Mouse (Mus musculus): ENCODE results near the gene Adat3.
"Not testable (repeated sequence)": the region's sequence is repeated elsewhere in the genome, so short reads cannot be mapped to it uniquely, and the experiment has no call there.

Gene Adat3

GRCm38 (mm10) chr10:80611905-80612304 is 9.2 kb downstream of the Adat3 start:
- no peak for DNase-seq

- no peak for DNase-seq
These were observed 11.1 kb downstream of the Adat3 start for GRCm38 (mm10) chr10:80613821-80614220.

DNA sequence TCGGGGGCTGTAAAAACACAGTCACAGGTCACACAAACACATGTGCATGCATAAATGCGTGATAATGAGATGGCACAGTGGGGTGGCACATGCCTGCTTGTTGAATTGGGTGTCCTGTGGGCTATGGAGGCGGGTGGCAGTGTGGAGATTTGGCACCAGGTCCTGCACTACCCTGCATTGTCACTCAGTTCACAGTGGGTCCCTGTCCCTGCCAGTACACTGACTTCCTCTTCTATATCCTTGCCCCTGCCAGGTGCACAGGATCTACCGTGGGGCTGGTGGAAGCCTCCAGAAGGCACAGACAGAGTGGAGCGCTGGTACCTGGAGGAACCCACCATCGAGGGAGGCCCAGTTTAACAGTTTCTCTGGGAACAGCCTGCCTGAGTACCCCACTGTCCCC is 11.7 kb downstream of the Adat3 start:
- DNase-seq: peak; percentile 49

DNA sequence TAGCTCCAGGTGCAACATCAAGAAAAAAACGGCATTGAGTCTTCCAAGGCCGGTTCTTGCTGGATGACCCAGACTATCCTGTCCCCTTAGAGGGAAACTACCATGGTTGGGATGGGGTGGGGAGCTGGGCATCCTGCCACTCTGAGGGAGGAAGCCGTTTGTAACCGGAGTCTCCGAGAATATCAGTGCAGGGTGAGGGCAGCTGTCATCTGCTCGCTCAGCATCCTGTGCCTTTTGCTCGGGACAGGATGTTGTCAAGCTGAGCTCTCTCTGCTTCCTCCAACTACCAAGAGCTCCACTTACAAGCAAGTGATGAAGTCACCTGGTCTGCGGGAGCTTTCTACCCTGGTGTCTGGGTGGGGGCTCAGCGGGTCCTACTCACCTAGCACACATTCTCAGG is 15.5 kb downstream of the Adat3 start:
- peak; percentile 66 for DNase-seq

DNA sequence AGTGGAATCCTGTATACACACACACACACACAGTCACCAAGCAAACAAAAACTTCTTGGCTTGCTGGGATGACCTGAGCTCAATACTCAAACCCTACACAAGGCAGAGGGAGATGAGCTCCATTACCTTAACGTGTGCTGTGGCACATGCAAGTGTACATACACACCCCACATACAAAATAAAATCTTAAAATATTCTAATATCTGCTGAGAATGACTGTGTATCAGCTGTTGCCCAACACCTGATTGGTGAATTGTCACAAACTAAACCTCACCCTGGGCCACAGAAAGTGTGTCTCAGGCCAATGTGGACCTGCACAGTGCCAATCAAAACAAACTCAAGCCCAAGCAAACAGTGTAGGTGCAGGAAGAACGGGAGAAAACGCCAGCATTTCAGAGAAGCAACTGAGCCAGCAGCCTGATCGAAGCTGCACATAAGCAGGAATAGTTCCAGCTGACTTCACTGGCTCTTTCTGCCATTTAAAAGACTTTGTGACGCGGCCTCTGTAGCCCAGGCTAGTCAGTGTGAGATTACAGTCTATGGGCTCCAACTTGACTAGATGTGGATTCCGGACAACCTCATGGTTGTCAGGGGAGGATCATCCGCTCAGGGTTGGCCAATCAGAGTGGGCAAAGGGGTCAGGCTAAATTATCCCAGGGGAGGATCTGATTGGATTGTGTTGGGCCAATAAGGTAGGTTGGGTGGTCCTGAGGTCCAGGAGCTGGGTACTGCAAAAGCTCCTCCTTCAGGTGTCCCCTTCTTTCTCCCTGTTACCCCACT is 17.0 kb downstream of the Adat3 start:
- DNase-seq: no peak

- no peak for DNase-seq
These were observed 17.7 kb downstream of the Adat3 start for GRCm38 (mm10) chr10:80620365-80620764.

- peak; percentile 44 for DNase-seq
These were observed 18.4 kb downstream of the Adat3 start for GRCm38 (mm10) chr10:80620796-80621689.

DNA sequence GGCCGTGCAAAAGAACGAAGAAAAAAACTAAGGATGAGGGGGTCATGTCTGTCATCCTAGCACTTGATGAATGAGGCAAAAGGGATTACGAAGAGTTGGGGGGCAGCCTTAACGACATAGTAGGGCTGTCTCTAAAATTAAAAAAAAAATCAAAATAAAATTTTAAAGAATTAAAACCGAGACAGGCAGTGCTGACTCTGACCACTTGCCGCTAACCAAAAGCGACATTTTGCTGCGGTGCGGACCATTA is 18.9 kb downstream of the Adat3 start:
- no peak for DNase-seq

GRCm38 (mm10) chr10:80621940-80622660 is 19.4 kb downstream of the Adat3 start:
- peak; percentile 100 for DNase-seq

GRCm38 (mm10) chr10:80622661-80623456 is 20.2 kb downstream of the Adat3 start, which contains the start of gene Csnk1g2:
Gene Csnk1g2, plus strand, starts transcription at chr10:80622838.
- DNase-seq: peak; percentile 64

DNA sequence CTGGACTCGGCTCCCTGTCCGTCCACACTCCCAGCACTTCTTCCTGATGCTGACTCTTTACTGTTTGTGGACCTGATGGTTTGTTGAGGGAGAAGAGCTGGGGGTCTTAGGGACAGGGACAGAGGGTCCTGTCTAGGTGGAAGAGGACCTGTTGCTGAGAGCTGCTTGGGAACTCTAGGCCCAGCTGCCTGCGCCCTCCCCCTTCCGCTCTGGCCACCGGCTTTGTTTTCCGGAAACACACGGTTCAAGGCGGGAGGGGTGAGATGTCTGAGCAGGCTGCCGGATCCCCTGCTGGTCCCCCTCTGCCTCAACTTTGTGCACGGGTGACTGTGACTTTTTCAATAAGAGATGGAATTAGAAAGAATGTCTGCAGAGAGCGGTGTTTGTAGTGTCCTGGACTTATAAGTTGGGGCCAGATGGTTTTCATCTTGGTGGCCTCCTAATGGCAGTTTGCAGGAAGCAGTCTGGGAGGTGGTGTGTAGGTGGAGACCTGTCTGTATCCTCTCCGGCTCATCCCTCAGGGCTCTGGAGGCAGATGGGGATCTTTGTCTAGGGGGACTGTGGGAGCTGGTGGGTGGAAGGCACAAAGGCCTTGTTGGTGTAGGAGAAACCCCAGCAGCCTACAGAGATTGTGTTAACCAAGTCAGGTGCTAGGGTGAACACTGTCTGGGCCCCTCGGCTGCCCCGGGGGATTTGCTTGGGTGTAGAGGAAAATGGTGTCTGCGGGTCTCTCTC is 20.9 kb downstream of the Adat3 start:
- peak; percentile 66 for DNase-seq

- no peak for DNase-seq
These were observed 23.1 kb downstream of the Adat3 start for GRCm38 (mm10) chr10:80625764-80626163.

- no peak for DNase-seq
These were observed 25.0 kb downstream of the Adat3 start for GRCm38 (mm10) chr10:80627685-80628084.

DNA sequence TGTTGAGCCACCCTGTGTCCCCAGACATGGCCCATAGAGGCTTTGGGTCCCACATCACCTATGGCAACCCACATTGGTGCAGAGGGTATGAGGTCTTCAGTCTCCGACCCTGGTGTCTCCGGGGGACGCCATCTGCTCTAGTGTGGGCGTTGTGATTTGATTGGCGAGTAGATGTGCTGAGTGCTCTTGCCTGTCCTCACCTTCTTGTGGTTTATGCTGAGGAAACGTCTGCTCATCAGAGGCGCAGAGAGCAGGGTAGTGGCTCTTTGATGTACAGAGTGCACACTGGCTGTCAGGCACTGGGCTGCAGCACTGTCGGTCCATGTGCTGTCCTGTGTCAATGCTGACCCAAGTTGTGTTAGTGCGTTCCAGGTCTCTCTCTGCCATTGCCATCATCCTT is 26.2 kb downstream of the Adat3 start:
- DNase-seq: no peak

DNA sequence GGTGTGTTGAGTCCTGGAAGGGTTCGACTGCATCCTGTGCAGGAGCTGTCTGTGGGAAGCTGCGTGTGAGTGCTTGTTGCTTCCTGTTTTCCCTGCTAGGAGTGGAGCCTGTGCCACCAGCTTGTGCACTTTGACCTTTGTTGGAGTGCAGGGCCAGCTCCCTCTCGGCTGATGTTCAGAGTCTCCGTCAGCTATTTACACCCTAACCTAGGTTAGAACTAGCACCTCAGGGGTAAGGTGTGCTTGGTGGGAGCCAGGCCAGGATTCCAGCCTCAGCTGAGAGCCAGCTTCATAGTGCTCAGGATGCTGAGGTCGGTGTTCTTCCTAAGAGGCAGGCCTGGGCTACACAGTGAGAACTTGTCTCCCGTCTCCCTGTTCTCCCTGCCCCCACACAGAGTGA is 32.7 kb downstream of the Adat3 start:
- DNase-seq: peak; percentile 77

GRCm38 (mm10) chr10:80646936-80647335 is 44.3 kb downstream of the Adat3 start:
- no peak for DNase-seq

GRCm38 (mm10) chr10:80649910-80650309 is 47.2 kb downstream of the Adat3 start:
- DNase-seq: not testable (repeated sequence)

DNA sequence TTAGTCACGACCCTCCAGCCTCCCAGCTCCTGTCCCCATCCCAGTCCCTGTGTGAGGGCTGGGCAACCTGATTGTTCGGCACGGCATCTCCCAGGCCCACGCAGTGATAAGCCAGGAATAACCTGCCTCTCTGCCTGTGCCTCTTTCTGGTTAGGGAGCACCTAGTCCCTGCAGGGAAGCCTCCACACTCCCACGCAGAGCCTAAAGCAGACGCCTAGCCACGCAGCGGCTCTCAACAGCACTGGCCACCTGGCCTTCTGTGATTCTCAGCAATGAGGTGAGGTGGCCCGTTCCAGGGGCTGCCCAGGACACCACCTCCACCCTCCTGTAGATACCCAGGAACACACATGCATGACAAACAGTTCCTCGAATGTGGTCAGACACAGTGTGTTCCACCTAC is 47.7 kb downstream of the Adat3 start:
- DNase-seq: no peak

GRCm38 (mm10) chr10:80653156-80653720 is 50.6 kb downstream of the Adat3 start:
- DNase-seq: no peak

- no peak for DNase-seq
These were observed 52.2 kb downstream of the Adat3 start for GRCm38 (mm10) chr10:80654866-80655265.

- DNase-seq: no peak
These were observed 52.9 kb downstream of the Adat3 start for GRCm38 (mm10) chr10:80655406-80656129.

Data from kidney, adult 11 months (tissue).